11 mouse cellular contexts compared by ENCODE assay signal in genomic region chr13:104510766-104511165, GRCm38 (mm10).
A peak's percentile ranks its signal among the peaks of the same experiment; 100 is the strongest.
DNase-seq lines count a peak whose midpoint lies in the region; ATAC-seq and TF ChIP-seq lines count a peak whose summit lies in the region.
"Had no signal": no experiment of that assay in that cellular context is flagged by ENCODE, and none has a peak within 500 bp of the region (broad histone marks: within the 10 kb centered on the region; RNA-seq: fewer than 3 reads in every experiment).

No protein-coding gene starts in this region.

- H3K4me1 ChIP-seq in lung, embryonic 14.5 days (ENCODE audit: insufficient read depth): no peaks in the 10 kb centered on the region
- peaks cover 7% of the 10 kb centered on the region; the same call in 1 of the 2 replicates for H3K4me1 ChIP-seq in lung, postnatal 0 days (ENCODE audit: insufficient read depth, low read depth, low read length)
- no peaks in the 10 kb centered on the region for H3K4me1 ChIP-seq in liver, postnatal 0 days (ENCODE audit: insufficient read depth)

- intact Hi-C loops in heart, postnatal 25 days (cut with DNase I): no loop called here

- ATAC-seq in lung, embryonic 14.5 days (ENCODE audit: insufficient read depth): peak; percentile 35; the same call in 1 of the 2 replicates
- no peak for ATAC-seq in lung, postnatal 0 days
- ATAC-seq in liver, postnatal 0 days: no peak

- no peak overlapping the region for H3K4me3 ChIP-seq in lung, embryonic 14.5 days (ENCODE audit: low read depth, low read length)
- H3K4me3 ChIP-seq in lung, postnatal 0 days (ENCODE audit: low read depth, low read length): no peak overlapping the region
- no peak overlapping the region for H3K4me3 ChIP-seq in liver, postnatal 0 days (ENCODE audit: low read depth, low read length)
- H3K4me3 ChIP-seq: erythroblast, embryonic 14.5 days; limb, embryonic 13.5 days had no signal

- TF ChIP-seq CTCF in lung, embryonic 14.5 days (IDR thresholded peaks at IDR 0.05; ENCODE audit: low read depth): no peak
- no peak for TF ChIP-seq CTCF in lung, postnatal 0 days (IDR thresholded peaks at IDR 0.05)
- no peak for TF ChIP-seq CTCF in liver, postnatal 0 days (IDR thresholded peaks at IDR 0.05; ENCODE audit: low read depth)

- no peaks in the 10 kb centered on the region for H3K27me3 ChIP-seq in lung, embryonic 14.5 days (ENCODE audit: insufficient read depth, low read length)
- H3K27me3 ChIP-seq in lung, postnatal 0 days (replicated peaks; ENCODE audit: insufficient read depth, low read length): no peaks in the 10 kb centered on the region
- H3K27me3 ChIP-seq in liver, postnatal 0 days (ENCODE audit: insufficient read depth, low read length): no peaks in the 10 kb centered on the region
- H3K27me3 ChIP-seq: limb, embryonic 13.5 days had no signal

- no peaks in the 10 kb centered on the region for H3K36me3 ChIP-seq in lung, embryonic 14.5 days (ENCODE audit: insufficient read depth)
- H3K36me3 ChIP-seq in lung, postnatal 0 days (ENCODE audit: insufficient read depth, low read length): no peaks in the 10 kb centered on the region
- H3K36me3 ChIP-seq in liver, postnatal 0 days (replicated peaks; ENCODE audit: insufficient read depth, low read length): no peaks in the 10 kb centered on the region
- H3K36me3 ChIP-seq: limb, embryonic 13.5 days had no signal

- H3K9ac ChIP-seq in lung, embryonic 14.5 days: no peak overlapping the region
- H3K9ac ChIP-seq in lung, postnatal 0 days (replicated peaks; ENCODE audit: low read depth): no peak overlapping the region
- H3K9ac ChIP-seq in liver, postnatal 0 days (replicated peaks): no peak overlapping the region
- H3K9ac ChIP-seq: hindbrain, embryonic 14.5 days; limb, embryonic 13.5 days had no signal

- no peaks in the 10 kb centered on the region for H3K9me3 ChIP-seq in lung, embryonic 14.5 days (ENCODE audit: low read depth, low read length)
- H3K9me3 ChIP-seq in lung, postnatal 0 days (ENCODE audit: low read length): no peaks in the 10 kb centered on the region
- H3K9me3 ChIP-seq in liver, postnatal 0 days (ENCODE audit: low read length): no peaks in the 10 kb centered on the region
- H3K9me3 ChIP-seq: limb, embryonic 13.5 days had no signal

- 75% methylated on average over 5 of the region's 5 CpGs for WGBS in lung, embryonic 14.5 days
- WGBS in lung, postnatal 0 days: 74% methylated on average over 5 of the region's 5 CpGs
- WGBS in liver, postnatal 0 days (ENCODE audit: insufficient replicate concordance): 74% methylated on average over 5 of the region's 5 CpGs

- H3K4me2 ChIP-seq in lung, embryonic 14.5 days: no peak overlapping the region
- no peak overlapping the region for H3K4me2 ChIP-seq in lung, postnatal 0 days (replicated peaks; ENCODE audit: low read depth, low read length)
- H3K4me2 ChIP-seq in liver, postnatal 0 days (ENCODE audit: low read depth, low read length): no peak overlapping the region
- H3K4me2 ChIP-seq: hindbrain, embryonic 14.5 days; limb, embryonic 13.5 days had no signal

- no peak overlapping the region for H3K27ac ChIP-seq in lung, embryonic 14.5 days (ENCODE audit: low read depth)
- H3K27ac ChIP-seq in lung, postnatal 0 days (ENCODE audit: low read length): no peak overlapping the region
- H3K27ac ChIP-seq in liver, postnatal 0 days (ENCODE audit: low read depth): no peak overlapping the region
- H3K27ac ChIP-seq: hindbrain, embryonic 14.5 days; limb, embryonic 13.5 days had no signal

- DNase-seq in adrenal gland, postnatal 10 days: peak; percentile 25
- no peak for DNase-seq in adrenal gland, postnatal 36 days
- no peak for DNase-seq in lung, embryonic 14.5 days
- DNase-seq in lung, postnatal 0 days (ENCODE audit: low spot score): no peak
- peak; percentile 12 to 13 for DNase-seq in cerebellum, postnatal 25 days
- DNase-seq in heart, postnatal 25 days (ENCODE audit: low spot score): peak; percentile 59
- no peak for DNase-seq in liver, postnatal 0 days
- DNase-seq in frontal cortex, adult 2 months (ENCODE audit: extremely low spot score in 1 of 2, low spot score in 1 of 2): no peak

- no peak for TF ChIP-seq EP300 in lung, postnatal 0 days (IDR thresholded peaks at IDR 0.05)
- no peak for TF ChIP-seq EP300 in liver, postnatal 0 days (IDR thresholded peaks at IDR 0.05; ENCODE audit: low read depth)

Comparison
In these comparisons a context has a peak if more than half of its experiments do, and no peak if none do; other contexts are left out.
1. DNase-seq: peak in adrenal gland, postnatal 10 days (single experiment), cerebellum, postnatal 25 days (2 of 2) and heart, postnatal 25 days (single experiment); none in adrenal gland, postnatal 36 days (0 of 2), lung, embryonic 14.5 days (single experiment), lung, postnatal 0 days (single experiment), liver, postnatal 0 days (single experiment) and frontal cortex, adult 2 months (0 of 2).